Mouse (Mus musculus) limb, embryonic 13.5 days (tissue): Measurements from ENCODE around the gene Nelfe. TPM values are rescaled to one million over a fixed set of nuclear protein-coding genes. Genes with fewer than 3 reads are reported as not detected.
"Not testable (repeated sequence)": the region's sequence is repeated elsewhere in the genome, so short reads cannot be mapped to it uniquely, and the experiment has no call there.

ENCODE experiments used
- ATAC-seq: fragments of 200-750 bp; cut with Nextera tagmentation; 2 replicates; pipeline ENCODE4 v1.8.0; 2017; ENCODE audit warnings: low read depth, moderate number of reproducible peaks, moderate TSS enrichment; ENCODE audit not compliant: low FRiP score
- H3K27ac ChIP-seq: fragments of 300-500 bp; sonication (generic); 2 replicates; pipeline ENCODE4 v1.5.1; 2015; ENCODE audit warnings: inconsistent platforms, mild to moderate bottlenecking, moderate library complexity
- H3K27me3 ChIP-seq: fragments of 300-500 bp; sonication (generic); 2 replicates; pipeline ENCODE4 v1.6.1; 2015; ENCODE audit warnings: mild to moderate bottlenecking, inconsistent platforms
- H3K36me3 ChIP-seq: fragments of 300-500 bp; sonication (generic); 2 replicates; pipeline ENCODE4 v1.6.1; 2015; ENCODE audit warnings: inconsistent platforms, mild to moderate bottlenecking, moderate library complexity
- H3K4me1 ChIP-seq: fragments of 300-500 bp; sonication (generic); 2 replicates; pipeline ENCODE4 v1.6.1; 2015; ENCODE audit warnings: inconsistent platforms
- H3K4me2 ChIP-seq: fragments of 300-500 bp; sonication (generic); replicated peaks from 2 replicates; pipeline ENCODE4 v1.6.1; 2015; ENCODE audit warnings: inconsistent platforms, mild to moderate bottlenecking, moderate library complexity
- H3K4me3 ChIP-seq: fragments of 300-500 bp; sonication (generic); 2 replicates; pipeline ENCODE4 v1.5.1; 2015; ENCODE audit warnings: moderate library complexity, mild to moderate bottlenecking, inconsistent platforms
- H3K9ac ChIP-seq: fragments of 300-500 bp; sonication (generic); 2 replicates; pipeline ENCODE4 v1.6.1; 2015; ENCODE audit warnings: mild to moderate bottlenecking, inconsistent platforms
- H3K9me3 ChIP-seq: fragments of 300-500 bp; sonication (generic); 2 replicates; pipeline ENCODE4 v1.6.1; 2016; ENCODE audit warnings: inconsistent platforms
- WGBS: fragments of 180-500 bp; shearing (Covaris S2); methylation state at CpG from one replicate; pipeline ENCODE4 v1.1.7; 2015; 5-methylcytosine and 5-hydroxymethylcytosine counted together
- polyA plus RNA-seq: library from polyadenylated mRNA; unstranded; fragments of >200 nt; fragmentation: Nextera tagmentation; extraction: Ambion mirVana; gene quantifications from 2 replicates; pipeline ENCODE4 v1.2.1, GENCODE M21; 2015

Nelfe gene
- polyA plus RNA-seq, 1 experiment from 2014 or later: 114 TPM

- no peaks in the 10 kb centered on the region for H3K27me3 ChIP-seq
- no peaks in the 10 kb centered on the region for H3K4me1 ChIP-seq
- no peak overlapping the region for H3K9ac ChIP-seq
- H3K9me3 ChIP-seq: no peaks in the 10 kb centered on the region
- no peak overlapping the region for H3K4me2 ChIP-seq
- WGBS: 75% methylated on average over 7 of the region's 7 CpGs
- no peak overlapping the region for H3K27ac ChIP-seq
- H3K4me3 ChIP-seq: no peak overlapping the region
- H3K36me3 ChIP-seq: no peaks in the 10 kb centered on the region
- ATAC-seq: no peak
These were observed 35.3 kb upstream of the Nelfe start for GRCm38 (mm10) chr17:34814818-34815370.

DNA sequence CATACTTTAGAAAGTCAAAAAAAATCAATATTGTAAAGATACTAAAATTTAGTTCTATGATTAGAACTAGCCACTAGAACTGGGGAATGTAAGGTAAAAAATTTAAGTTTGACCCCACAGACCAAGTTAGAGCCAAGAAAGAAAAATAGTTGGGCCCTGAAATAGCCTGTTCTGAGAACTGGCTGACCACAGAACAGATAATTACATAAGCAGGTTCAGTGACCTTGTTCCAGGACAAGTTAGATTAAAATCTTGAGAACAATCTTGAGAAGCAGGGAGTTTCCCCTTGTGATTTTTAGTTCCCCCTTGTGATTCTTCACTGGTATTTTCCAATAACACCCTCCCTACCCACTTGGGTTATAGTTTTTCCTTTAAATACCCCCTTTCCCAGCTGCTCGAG is 19.4 kb upstream of the Nelfe start:
- H3K4me1 ChIP-seq, H3K4me3 ChIP-seq, ATAC-seq, H3K9ac ChIP-seq, H3K27ac ChIP-seq, H3K9me3 ChIP-seq, H3K4me2 ChIP-seq, H3K27me3 ChIP-seq: not testable (repeated sequence)
- WGBS: 97% methylated on average over 1 of the region's 1 CpGs
- peaks cover 74% of the 10 kb centered on the region for H3K36me3 ChIP-seq

DNA sequence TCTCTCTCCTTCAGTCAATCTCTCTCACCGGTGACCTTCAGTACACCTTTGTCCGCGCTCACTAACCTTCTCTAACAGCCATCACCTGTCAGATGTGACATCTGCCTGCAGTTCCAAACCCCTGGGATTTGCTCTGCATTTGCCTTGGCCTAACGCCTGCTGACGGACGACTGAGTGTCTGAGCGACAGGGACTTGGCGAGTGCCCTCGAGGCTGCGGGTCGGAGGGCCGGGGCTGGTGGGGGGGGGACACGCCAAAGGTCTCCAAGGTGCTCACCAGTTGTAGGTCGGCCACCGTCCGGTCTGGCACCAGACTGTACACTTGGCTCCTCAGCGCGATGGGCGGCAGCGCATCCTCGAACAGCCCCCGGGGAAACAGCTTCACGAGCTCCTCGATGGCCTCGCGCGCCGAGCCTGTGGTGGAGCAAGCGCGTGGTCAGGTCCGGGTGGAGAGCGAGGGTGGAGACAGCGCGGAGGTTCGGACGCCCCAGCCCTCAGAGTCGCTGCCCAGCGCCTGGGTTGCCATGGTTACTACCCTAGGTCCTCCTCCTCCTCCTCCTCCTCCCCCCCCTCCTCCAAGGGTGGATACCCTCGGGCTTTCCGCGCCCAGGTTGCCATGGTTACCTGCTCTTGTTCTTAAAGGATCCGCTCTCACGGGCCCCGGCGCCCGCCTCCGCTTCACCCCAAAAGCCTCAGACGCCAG is 13.9 kb upstream of the Nelfe start:
- Histone ChIP-seq H3K27ac (no peak overlapping the region; the same call in 1 of the 2 replicates), H3K9ac (peak overlapping the region; percentile 85), H3K9me3 (0 out of 2 replicates have a peak, but pooled peaks cover 1% of the 10 kb centered on the region), H3K4me1 (peaks cover 23% of the 10 kb centered on the region), H3K36me3 (peaks cover 51% of the 10 kb centered on the region), H3K4me2 (peak overlapping the region; percentile 100), H3K4me3 (peak overlapping the region; percentile 79), H3K27me3 (no peaks in the 10 kb centered on the region)
- 4% methylated on average over 48 of the region's 48 CpGs for WGBS
- peak; percentile 78 for ATAC-seq

- H3K4me3 ChIP-seq: peak within 1 kb of the TSS; percentile 79
- peaks cover 23% of the 10 kb centered on the region for H3K4me1 ChIP-seq
- H3K4me2 ChIP-seq: peak within 1 kb of the TSS; percentile 100
- peak; percentile 92 for ATAC-seq
- WGBS: 0% methylated on average over 40 of the region's 40 CpGs
- H3K36me3 ChIP-seq: peaks cover 52% of the 10 kb centered on the region
- H3K27me3 ChIP-seq: no peaks in the 10 kb centered on the region
- no peaks in the 10 kb centered on the region for H3K9me3 ChIP-seq
- H3K9ac ChIP-seq: peak within 1 kb of the TSS; percentile 85
- peak within 1 kb of the TSS; percentile 78; the same call in 1 of the 2 replicates for H3K27ac ChIP-seq
These were observed 13.4 kb upstream of the Nelfe start, which contains the start of the genes Stk19 and Dxo for GRCm38 (mm10) chr17:34836856-34837221. Gene Stk19, minus strand, starts transcription at chr17:34836945. Gene Dxo, plus strand, starts transcription at chr17:34837019.

GRCm38 (mm10) chr17:34837464-34838324 is 12.5 kb upstream of the Nelfe start:
- peaks cover 52% of the 10 kb centered on the region for H3K36me3 ChIP-seq
- 32% methylated on average over 43 of the region's 43 CpGs for WGBS
- peak overlapping the region; percentile 85 for H3K9ac ChIP-seq
- H3K4me3 ChIP-seq: peak overlapping the region; percentile 79
- peak overlapping the region; percentile 100 for H3K4me2 ChIP-seq
- H3K27me3 ChIP-seq: no peaks in the 10 kb centered on the region
- peak overlapping the region; percentile 78; the same call in 1 of the 2 replicates for H3K27ac ChIP-seq
- ATAC-seq: no peak
- H3K9me3 ChIP-seq: no peaks in the 10 kb centered on the region
- H3K4me1 ChIP-seq: peaks cover 23% of the 10 kb centered on the region

GRCm38 (mm10) chr17:34838785-34839184 is 11.4 kb upstream of the Nelfe start:
- Histone ChIP-seq H3K4me2 (peak overlapping the region; percentile 25), H3K36me3 (peaks cover 54% of the 10 kb centered on the region)
- WGBS: 89% methylated on average over 7 of the region's 7 CpGs

GRCm38 (mm10) chr17:34840736-34841307 is 9.4 kb upstream of the Nelfe start:
- Histone ChIP-seq H3K4me2 (no peak overlapping the region), H3K4me3 (no peak overlapping the region), H3K27ac (no peak overlapping the region), H3K9me3 (no peaks in the 10 kb centered on the region), H3K27me3 (no peaks in the 10 kb centered on the region), H3K9ac (no peak overlapping the region), H3K36me3 (peaks cover 73% of the 10 kb centered on the region), H3K4me1 (peaks cover 19% of the 10 kb centered on the region)
- ATAC-seq: no peak
- 89% methylated on average over 6 of the region's 6 CpGs for WGBS

More at GRCm38 (mm10) chr17:34838785-34839184, 11.4 kb upstream of the Nelfe start:
- no peaks in the 10 kb centered on the region for H3K9me3 ChIP-seq
- no peak overlapping the region for H3K27ac ChIP-seq
- no peak overlapping the region for H3K4me3 ChIP-seq
- ATAC-seq: no peak
- no peaks in the 10 kb centered on the region for H3K27me3 ChIP-seq
- no peak overlapping the region for H3K9ac ChIP-seq
- H3K4me1 ChIP-seq: peaks cover 23% of the 10 kb centered on the region

DNA sequence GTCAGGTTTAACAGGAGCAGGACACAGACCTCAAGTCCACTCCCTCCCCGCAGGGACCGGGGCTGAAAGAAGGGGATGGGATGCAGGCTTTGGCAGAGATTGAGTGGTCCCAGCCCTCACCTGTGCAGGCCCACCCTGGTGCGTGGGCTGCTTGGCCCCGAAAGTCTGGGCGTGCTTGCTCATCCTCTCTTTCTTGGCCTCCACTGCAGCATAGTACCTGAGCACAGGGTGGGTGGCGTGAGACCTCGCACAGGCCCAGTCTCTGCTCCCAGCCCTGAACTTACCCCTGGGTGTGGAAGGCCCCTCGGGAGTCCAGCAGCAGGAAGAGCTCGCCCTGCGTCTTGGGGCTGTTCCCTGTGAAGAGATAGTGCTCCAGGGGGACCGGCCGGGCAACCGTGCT is 5.3 kb upstream of the Nelfe start:
- Histone ChIP-seq H3K9me3 (no peaks in the 10 kb centered on the region), H3K27me3 (no peaks in the 10 kb centered on the region), H3K4me2 (no peak overlapping the region), H3K4me1 (peaks cover 6% of the 10 kb centered on the region), H3K36me3 (peaks cover 84% of the 10 kb centered on the region), H3K27ac (no peak overlapping the region), H3K4me3 (no peak overlapping the region), H3K9ac (no peak overlapping the region)
- WGBS: 94% methylated on average over 13 of the region's 13 CpGs
- no peak for ATAC-seq

DNA sequence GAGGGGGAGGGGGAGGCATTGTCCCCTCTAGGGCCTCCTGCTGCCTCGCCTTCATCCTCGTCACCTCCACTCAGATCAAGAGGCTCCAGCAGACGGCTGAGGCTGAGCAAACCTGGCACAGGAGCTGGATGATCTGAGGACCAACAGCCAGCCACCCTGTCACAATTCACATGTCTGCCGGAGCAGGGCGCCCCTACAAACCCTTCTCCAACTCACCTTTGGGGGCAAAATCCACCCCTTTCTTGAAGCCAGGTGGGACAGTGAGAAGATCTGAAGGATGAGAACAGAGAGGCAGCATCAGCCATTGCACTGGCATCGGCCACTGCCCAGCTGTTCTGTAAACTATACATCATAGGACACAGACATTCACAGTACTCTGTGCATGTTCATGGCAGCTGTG is 3.0 kb upstream of the Nelfe start:
- Histone ChIP-seq H3K36me3 (peaks cover 62% of the 10 kb centered on the region), H3K9ac (peak overlapping the region; percentile 45; the same call in 1 of the 2 replicates), H3K27me3 (no peaks in the 10 kb centered on the region), H3K4me2 (no peak overlapping the region), H3K27ac (no peak overlapping the region), H3K4me1 (peaks cover 21% of the 10 kb centered on the region), H3K9me3 (no peaks in the 10 kb centered on the region), H3K4me3 (no peak overlapping the region)
- 90% methylated on average over 6 of the region's 6 CpGs for WGBS
- no peak for ATAC-seq

GRCm38 (mm10) chr17:34847615-34848014 is 2.6 kb upstream of the Nelfe start:
- WGBS: 93% methylated on average over 7 of the region's 7 CpGs
- H3K27me3 ChIP-seq: no peaks in the 10 kb centered on the region
- H3K4me2 ChIP-seq: no peak overlapping the region
- ATAC-seq: no peak
- H3K9ac ChIP-seq: peak overlapping the region; percentile 45; the same call in 1 of the 2 replicates
- peaks cover 62% of the 10 kb centered on the region for H3K36me3 ChIP-seq
- no peak overlapping the region for H3K27ac ChIP-seq
- no peak overlapping the region for H3K4me3 ChIP-seq
- H3K9me3 ChIP-seq: no peaks in the 10 kb centered on the region
- peaks cover 21% of the 10 kb centered on the region for H3K4me1 ChIP-seq

GRCm38 (mm10) chr17:34850517-34851125 is 430 bp downstream of the Nelfe start:
- peak overlapping the region; percentile 89 for H3K4me3 ChIP-seq
- ATAC-seq: peak; percentile 28
- peaks cover 21% of the 10 kb centered on the region for H3K4me1 ChIP-seq
- peaks cover 60% of the 10 kb centered on the region for H3K36me3 ChIP-seq
- peak overlapping the region; percentile 89 for H3K9ac ChIP-seq
- H3K9me3 ChIP-seq: no peaks in the 10 kb centered on the region
- H3K27ac ChIP-seq: 0 out of 2 replicates have a peak overlapping the region, but pooled peaks have one; percentile 48
- H3K27me3 ChIP-seq: no peaks in the 10 kb centered on the region
- peak overlapping the region; percentile 88 for H3K4me2 ChIP-seq
- 1% methylated on average over 25 of the region's 25 CpGs for WGBS
